Mouse (Mus musculus) embryonic facial prominence, embryonic 12.5 days (tissue): ENCODE measurements around the gene Ptprz1. TPM values are rescaled to one million over a fixed set of nuclear protein-coding genes. Genes with fewer than 3 reads are reported as not detected.

Source experiments
- ATAC-seq: fragments of 200-750 bp; cut with Nextera tagmentation; 2 replicates; pipeline ENCODE4 v1.8.0; 2017; ENCODE audit not compliant: insufficient number of reproducible peaks, insufficient read depth, low FRiP score, low TSS enrichment
- H3K27ac ChIP-seq: fragments of 300-500 bp; sonication (generic); 2 replicates; pipeline ENCODE4 v1.5.1; 2016; ENCODE audit warnings: mild to moderate bottlenecking
- H3K27me3 ChIP-seq: fragments of 300-500 bp; sonication (generic); 2 replicates; pipeline ENCODE4 v1.6.1; 2016; ENCODE audit warnings: mild to moderate bottlenecking, moderate library complexity
- H3K36me3 ChIP-seq: fragments of 300-500 bp; sonication (generic); 2 replicates; pipeline ENCODE4 v1.6.1; 2016; ENCODE audit warnings: mild to moderate bottlenecking
- H3K4me1 ChIP-seq: fragments of 300-500 bp; sonication (generic); 2 replicates; pipeline ENCODE4 v1.6.1; 2016
- H3K4me2 ChIP-seq: fragments of 300-500 bp; sonication (generic); replicated peaks from 2 replicates; pipeline ENCODE4 v1.6.1; 2016; ENCODE audit warnings: mild to moderate bottlenecking, moderate library complexity
- H3K4me3 ChIP-seq: fragments of 300-500 bp; sonication (generic); 2 replicates; pipeline ENCODE4 v1.5.1; 2016; ENCODE audit warnings: mild to moderate bottlenecking
- H3K9ac ChIP-seq: fragments of 300-500 bp; sonication (generic); 2 replicates; pipeline ENCODE4 v1.6.1; 2016; ENCODE audit warnings: mild to moderate bottlenecking, moderate library complexity
- H3K9me3 ChIP-seq: fragments of 300-500 bp; sonication (generic); 2 replicates; pipeline ENCODE4 v1.6.1; 2016; ENCODE audit warnings: mild to moderate bottlenecking, moderate library complexity
- WGBS: fragments of 180-500 bp; shearing (Covaris S2); methylation state at CpG from one replicate; pipeline ENCODE4 v1.1.7; 2016; 5-methylcytosine and 5-hydroxymethylcytosine counted together
- polyA plus RNA-seq: library from polyadenylated mRNA; unstranded; fragments of >200 nt; fragmentation: Nextera tagmentation; extraction: Ambion mirVana; gene quantifications from 2 replicates; pipeline ENCODE4 v1.2.1, GENCODE M21; 2016

Gene Ptprz1
- polyA plus RNA-seq, 1 experiment from 2014 or later: 10.1 TPM

GRCm38 (mm10) chr6:22922880-22923279 lies 47.6 kb downstream of the Ptprz1 start:
- Histone ChIP-seq H3K4me3 (no peak overlapping the region), H3K9ac (no peak overlapping the region), H3K27me3 (no peaks in the 10 kb centered on the region), H3K4me1 (no peaks in the 10 kb centered on the region), H3K9me3 (no peaks in the 10 kb centered on the region), H3K27ac (no peak overlapping the region), H3K36me3 (no peaks in the 10 kb centered on the region), H3K4me2 (no peak overlapping the region)
- 12% methylated on average over 1 of the region's 1 CpGs for WGBS
- no peak for ATAC-seq

- Histone ChIP-seq H3K4me2 (no peak overlapping the region), H3K4me1 (no peaks in the 10 kb centered on the region), H3K36me3 (no peaks in the 10 kb centered on the region), H3K4me3 (no peak overlapping the region), H3K27ac (no peak overlapping the region), H3K27me3 (no peaks in the 10 kb centered on the region), H3K9me3 (no peaks in the 10 kb centered on the region), H3K9ac (no peak overlapping the region)
- ATAC-seq: no peak
- whole genome bisulfite sequencing: 65% methylated on average over 2 of the region's 2 CpGs
Observed at GRCm38 (mm10) chr6:22932768-22933265, 57.5 kb downstream of the Ptprz1 start.

- Histone ChIP-seq H3K4me1 (no peaks in the 10 kb centered on the region), H3K9ac (no peak overlapping the region), H3K4me2 (no peak overlapping the region), H3K27me3 (no peaks in the 10 kb centered on the region), H3K36me3 (no peaks in the 10 kb centered on the region), H3K27ac (no peak overlapping the region), H3K4me3 (no peak overlapping the region), H3K9me3 (no peaks in the 10 kb centered on the region)
- no peak for ATAC-seq
- WGBS: 74% methylated on average over 4 of the region's 4 CpGs
Observed at GRCm38 (mm10) chr6:22937126-22937525, 61.8 kb downstream of the Ptprz1 start.

GRCm38 (mm10) chr6:22937526-22937925 lies 62.2 kb downstream of the Ptprz1 start:
- WGBS: 70% methylated on average over 5 of the region's 5 CpGs
- no peaks in the 10 kb centered on the region for H3K9me3 ChIP-seq
- H3K4me3 ChIP-seq: no peak overlapping the region
- H3K4me2 ChIP-seq: no peak overlapping the region
- H3K4me1 ChIP-seq: no peaks in the 10 kb centered on the region
- no peak overlapping the region for H3K27ac ChIP-seq
- H3K9ac ChIP-seq: no peak overlapping the region
- no peaks in the 10 kb centered on the region for H3K27me3 ChIP-seq
- H3K36me3 ChIP-seq: no peaks in the 10 kb centered on the region
- ATAC-seq: no peak

- ATAC-seq: no peak
Observed at GRCm38 (mm10) chr6:22944191-22944590, 68.9 kb downstream of the Ptprz1 start.

GRCm38 (mm10) chr6:22963374-22963773 lies 88.1 kb downstream of the Ptprz1 start:
- Histone ChIP-seq H3K36me3 (no peaks in the 10 kb centered on the region), H3K4me1 (no peaks in the 10 kb centered on the region), H3K9me3 (no peaks in the 10 kb centered on the region), H3K4me3 (no peak overlapping the region), H3K27ac (no peak overlapping the region), H3K9ac (no peak overlapping the region), H3K4me2 (no peak overlapping the region), H3K27me3 (no peaks in the 10 kb centered on the region)
- 78% methylated on average over 3 of the region's 3 CpGs for WGBS
- no peak for ATAC-seq

More at GRCm38 (mm10) chr6:22944191-22944590, 68.9 kb downstream of the Ptprz1 start:
- Histone ChIP-seq H3K9ac (no peak overlapping the region), H3K27me3 (no peaks in the 10 kb centered on the region), H3K9me3 (no peaks in the 10 kb centered on the region), H3K4me1 (no peaks in the 10 kb centered on the region), H3K27ac (no peak overlapping the region), H3K4me3 (no peak overlapping the region), H3K36me3 (no peaks in the 10 kb centered on the region), H3K4me2 (no peak overlapping the region)
- WGBS: 96% methylated on average over 3 of the region's 3 CpGs

- H3K27me3 ChIP-seq: no peaks in the 10 kb centered on the region
- no peak overlapping the region for H3K27ac ChIP-seq
- H3K9me3 ChIP-seq: no peaks in the 10 kb centered on the region
- no peak for ATAC-seq
- no peak overlapping the region for H3K9ac ChIP-seq
- H3K4me3 ChIP-seq: no peak overlapping the region
- H3K36me3 ChIP-seq: no peaks in the 10 kb centered on the region
- 43% methylated on average over 2 of the region's 2 CpGs for WGBS
- H3K4me2 ChIP-seq: no peak overlapping the region
- no peaks in the 10 kb centered on the region for H3K4me1 ChIP-seq
Observed at GRCm38 (mm10) chr6:22968073-22968472, 92.8 kb downstream of the Ptprz1 start.

GRCm38 (mm10) chr6:22983769-22984519 lies 108.6 kb downstream of the Ptprz1 start:
- Histone ChIP-seq H3K4me2 (peak overlapping the region; percentile 31; the same call in 1 of the 2 replicates), H3K9ac (no peak overlapping the region), H3K27me3 (no peaks in the 10 kb centered on the region), H3K9me3 (peaks cover 5% of the 10 kb centered on the region; the same call in 1 of the 2 replicates), H3K36me3 (no peaks in the 10 kb centered on the region), H3K4me1 (no peaks in the 10 kb centered on the region), H3K4me3 (no peak overlapping the region), H3K27ac (no peak overlapping the region)
- 5% methylated on average over 9 of the region's 9 CpGs for WGBS
- no peak for ATAC-seq

- Histone ChIP-seq H3K27ac (no peak overlapping the region), H3K4me3 (no peak overlapping the region), H3K4me1 (no peaks in the 10 kb centered on the region), H3K27me3 (no peaks in the 10 kb centered on the region), H3K9ac (no peak overlapping the region), H3K4me2 (peak overlapping the region; percentile 31), H3K36me3 (no peaks in the 10 kb centered on the region), H3K9me3 (peaks cover 5% of the 10 kb centered on the region; the same call in 1 of the 2 replicates)
- WGBS: 10% methylated on average over 5 of the region's 5 CpGs
- peak; percentile 74; the same call in 1 of the 2 replicates for ATAC-seq
Observed at GRCm38 (mm10) chr6:22984520-22985154, 109.3 kb downstream of the Ptprz1 start.

GRCm38 (mm10) chr6:23003152-23003551 lies 127.8 kb downstream of the Ptprz1 start:
- no peak for ATAC-seq
- Histone ChIP-seq H3K4me2 (no peak overlapping the region), H3K27ac (no peak overlapping the region), H3K27me3 (no peaks in the 10 kb centered on the region), H3K4me1 (no peaks in the 10 kb centered on the region), H3K36me3 (no peaks in the 10 kb centered on the region), H3K9ac (no peak overlapping the region), H3K4me3 (no peak overlapping the region), H3K9me3 (no peaks in the 10 kb centered on the region)
- 30% methylated on average over 3 of the region's 3 CpGs for WGBS

- 57% methylated on average over 4 of the region's 4 CpGs for WGBS
- Histone ChIP-seq H3K27me3 (no peaks in the 10 kb centered on the region), H3K4me3 (no peak overlapping the region), H3K4me1 (no peaks in the 10 kb centered on the region), H3K36me3 (no peaks in the 10 kb centered on the region), H3K27ac (no peak overlapping the region), H3K4me2 (no peak overlapping the region), H3K9me3 (no peaks in the 10 kb centered on the region), H3K9ac (no peak overlapping the region)
- no peak for ATAC-seq
Observed at GRCm38 (mm10) chr6:23014988-23015613, 139.8 kb downstream of the Ptprz1 start.
